Mouse (Mus musculus): ENCODE results near the gene Gart. TPM values are rescaled to one million over a fixed set of nuclear protein-coding genes. Genes with fewer than 3 reads are reported as not detected.
A peak's percentile ranks its signal among the peaks of the same experiment; 100 is the strongest.
"Not testable (repeated sequence)": the region's sequence is repeated elsewhere in the genome, so short reads cannot be mapped to it uniquely, and the experiment has no call there.

The Gart gene
- polyA plus RNA-seq, 1 experiment, result 48.5 TPM

GRCm38 (mm10) chr16:91645995-91646602 lies 653 bp downstream of the Gart start:
- DNase-seq, result peak in 1 of 2 experiments; percentile 24
- Histone ChIP-seq H3K4me3 (replicated peaks; ENCODE audit: insufficient read depth, low read depth, low read length) (peak overlapping the region; percentile 71), H3K4me1 (ENCODE audit: control insufficient read depth, insufficient read depth, low read length) (no peaks in the 10 kb centered on the region), H3K27me3 (ENCODE audit: control insufficient read depth, insufficient read depth, low read length) (no peaks in the 10 kb centered on the region), H3K27ac (ENCODE audit: insufficient read depth, low read length) (no peak overlapping the region)
- 3% methylated on average over 11 of the region's 11 CpGs for WGBS
- TF ChIP-seq CTCF (IDR thresholded peaks at IDR 0.05; ENCODE audit: borderline replicate concordance, insufficient read depth, low read depth, low read length) (no peak), POLR2A (IDR thresholded peaks at IDR 0.05; ENCODE audit: borderline replicate concordance, insufficient read depth, low read length) (no peak)

- H3K4me1 ChIP-seq (ENCODE audit: control insufficient read depth, insufficient read depth, low read length); DNase-seq; H3K4me3 ChIP-seq (replicated peaks; ENCODE audit: insufficient read depth, low read depth, low read length); H3K27me3 ChIP-seq (ENCODE audit: control insufficient read depth, insufficient read depth, low read length); H3K27ac ChIP-seq (ENCODE audit: insufficient read depth, low read length): not testable (repeated sequence)
- 43% methylated on average over 1 of the region's 2 CpGs for WGBS
Measured at GRCm38 (mm10) chr16:91645420-91645819, 1.3 kb downstream of the Gart start.

GRCm38 (mm10) chr16:91644901-91645300 lies 1.9 kb downstream of the Gart start:
- H3K4me1 ChIP-seq (ENCODE audit: control insufficient read depth, insufficient read depth, low read length), result no peaks in the 10 kb centered on the region
- TF ChIP-seq POLR2A (IDR thresholded peaks at IDR 0.05; ENCODE audit: borderline replicate concordance, insufficient read depth, low read length) (no peak), CTCF (IDR thresholded peaks at IDR 0.05; ENCODE audit: borderline replicate concordance, insufficient read depth, low read depth, low read length) (no peak)
- no peak for DNase-seq
- H3K4me3 ChIP-seq (replicated peaks; ENCODE audit: insufficient read depth, low read depth, low read length), result no peak overlapping the region
- H3K27me3 ChIP-seq (ENCODE audit: control insufficient read depth, insufficient read depth, low read length), result no peaks in the 10 kb centered on the region
- no peak overlapping the region for H3K27ac ChIP-seq (ENCODE audit: insufficient read depth, low read length)
- 86% methylated on average over 2 of the region's 2 CpGs for WGBS

GRCm38 (mm10) chr16:91640171-91640570 lies 6.6 kb downstream of the Gart start:
- Histone ChIP-seq H3K4me3 (replicated peaks; ENCODE audit: insufficient read depth, low read depth, low read length) (no peak overlapping the region), H3K27ac (ENCODE audit: insufficient read depth, low read length) (no peak overlapping the region), H3K4me1 (ENCODE audit: control insufficient read depth, insufficient read depth, low read length) (no peaks in the 10 kb centered on the region), H3K27me3 (ENCODE audit: control insufficient read depth, insufficient read depth, low read length) (no peaks in the 10 kb centered on the region)
- WGBS, result 95% methylated on average over 8 of the region's 8 CpGs
- TF ChIP-seq CTCF (IDR thresholded peaks at IDR 0.05; ENCODE audit: borderline replicate concordance, insufficient read depth, low read depth, low read length), result no peak
- no peak for TF ChIP-seq POLR2A (IDR thresholded peaks at IDR 0.05; ENCODE audit: borderline replicate concordance, insufficient read depth, low read length)
- DNase-seq, result no peak

- Histone ChIP-seq H3K4me3 (replicated peaks; ENCODE audit: insufficient read depth, low read depth, low read length) (no peak overlapping the region), H3K27ac (ENCODE audit: insufficient read depth, low read length) (no peak overlapping the region), H3K27me3 (ENCODE audit: control insufficient read depth, insufficient read depth, low read length) (no peaks in the 10 kb centered on the region), H3K4me1 (ENCODE audit: control insufficient read depth, insufficient read depth, low read length) (no peaks in the 10 kb centered on the region)
- TF ChIP-seq POLR2A (IDR thresholded peaks at IDR 0.05; ENCODE audit: borderline replicate concordance, insufficient read depth, low read length) (no peak), CTCF (IDR thresholded peaks at IDR 0.05; ENCODE audit: borderline replicate concordance, insufficient read depth, low read depth, low read length) (no peak)
- WGBS, result 96% methylated on average over 2 of the region's 2 CpGs
- DNase-seq, result no peak
Measured at GRCm38 (mm10) chr16:91639636-91640035, 7.1 kb downstream of the Gart start.

GRCm38 (mm10) chr16:91639161-91639560 lies 7.6 kb downstream of the Gart start:
- Histone ChIP-seq H3K27ac (ENCODE audit: insufficient read depth, low read length) (no peak overlapping the region), H3K4me3 (replicated peaks; ENCODE audit: insufficient read depth, low read depth, low read length) (no peak overlapping the region), H3K27me3 (ENCODE audit: control insufficient read depth, insufficient read depth, low read length) (no peaks in the 10 kb centered on the region), H3K4me1 (ENCODE audit: control insufficient read depth, insufficient read depth, low read length) (no peaks in the 10 kb centered on the region)
- WGBS, result 78% methylated on average over 5 of the region's 5 CpGs
- DNase-seq, result no peak
- TF ChIP-seq CTCF (IDR thresholded peaks at IDR 0.05; ENCODE audit: borderline replicate concordance, insufficient read depth, low read depth, low read length) (no peak), POLR2A (IDR thresholded peaks at IDR 0.05; ENCODE audit: borderline replicate concordance, insufficient read depth, low read length) (no peak)

GRCm38 (mm10) chr16:91633641-91634040 lies 13.1 kb downstream of the Gart start:
- no peak overlapping the region for H3K27ac ChIP-seq (ENCODE audit: insufficient read depth, low read length)
- DNase-seq, result no peak
- no peak overlapping the region for H3K4me3 ChIP-seq (replicated peaks; ENCODE audit: insufficient read depth, low read depth, low read length)
- no peak for TF ChIP-seq POLR2A (IDR thresholded peaks at IDR 0.05; ENCODE audit: borderline replicate concordance, insufficient read depth, low read length)
- TF ChIP-seq CTCF (IDR thresholded peaks at IDR 0.05; ENCODE audit: borderline replicate concordance, insufficient read depth, low read depth, low read length), result no peak
- 90% methylated on average over 12 of the region's 12 CpGs for WGBS
- no peaks in the 10 kb centered on the region for H3K4me1 ChIP-seq (ENCODE audit: control insufficient read depth, insufficient read depth, low read length)
- H3K27me3 ChIP-seq (ENCODE audit: control insufficient read depth, insufficient read depth, low read length), result no peaks in the 10 kb centered on the region

- H3K27ac ChIP-seq (ENCODE audit: insufficient read depth, low read length), result no peak overlapping the region
- WGBS, result 90% methylated on average over 7 of the region's 7 CpGs
- no peaks in the 10 kb centered on the region for H3K4me1 ChIP-seq (ENCODE audit: control insufficient read depth, insufficient read depth, low read length)
- no peak for DNase-seq
- H3K4me3 ChIP-seq (replicated peaks; ENCODE audit: insufficient read depth, low read depth, low read length), result no peak overlapping the region
- H3K27me3 ChIP-seq (ENCODE audit: control insufficient read depth, insufficient read depth, low read length), result no peaks in the 10 kb centered on the region
- no peak for TF ChIP-seq CTCF (IDR thresholded peaks at IDR 0.05; ENCODE audit: borderline replicate concordance, insufficient read depth, low read depth, low read length)
- no peak for TF ChIP-seq POLR2A (IDR thresholded peaks at IDR 0.05; ENCODE audit: borderline replicate concordance, insufficient read depth, low read length)
Measured at GRCm38 (mm10) chr16:91632940-91633339, 13.8 kb downstream of the Gart start.
